Mouse (Mus musculus): Measurements from ENCODE around the gene 6330403K07Rik.

- no peak for TF ChIP-seq CTCF (IDR thresholded peaks at IDR 0.05; ENCODE audit: low read depth)
- TF ChIP-seq EP300 (IDR thresholded peaks at IDR 0.05; ENCODE audit: low read depth): no peak
Observed at GRCm38 (mm10) chr11:71032491-71033162, 686 bp downstream of the 6330403K07Rik start.
